Mouse (Mus musculus) forebrain, embryonic 14.5 days (tissue): ENCODE measurements around the gene Tspan18. TPM values are rescaled to one million over a fixed set of nuclear protein-coding genes. Genes with fewer than 3 reads are reported as not detected.
A peak's percentile ranks its signal among the peaks of the same experiment; 100 is the strongest.

ENCODE experiments used
- ATAC-seq: fragments of 200-750 bp; cut with Nextera tagmentation; 2 replicates; pipeline ENCODE4 v1.8.0; 2017; ENCODE audit warnings: mild to moderate bottlenecking, moderate library complexity
- DNase-seq: peaks from one replicate; pipeline ENCODE4 v3.0.0-alpha.2; 2015; ENCODE audit warnings: low spot score
- H3K27ac ChIP-seq: fragments of 300-500 bp; sonication (generic); 2 replicates; pipeline ENCODE4 v1.5.1; 2014; ENCODE audit warnings: low read depth, mild to moderate bottlenecking, control low read depth, low read length, moderate library complexity
- H3K27me3 ChIP-seq: fragments of 300-500 bp; sonication (generic); replicated peaks from 2 replicates; pipeline ENCODE4 v1.6.1; 2014; ENCODE audit warnings: low read length, control low read depth, mixed read lengths; ENCODE audit not compliant: control insufficient read depth, insufficient read depth
- H3K36me3 ChIP-seq: fragments of 300-500 bp; sonication (generic); 2 replicates; pipeline ENCODE4 v1.6.1; 2014; ENCODE audit warnings: low read length, control low read depth; ENCODE audit not compliant: control insufficient read depth, insufficient read depth
- H3K4me1 ChIP-seq: fragments of 300-500 bp; sonication (generic); 2 replicates; pipeline ENCODE4 v1.6.1; 2014; ENCODE audit warnings: antibody characterized with exemption, low read length, control low read depth; ENCODE audit not compliant: control insufficient read depth, insufficient read depth
- H3K4me2 ChIP-seq: fragments of 300-500 bp; sonication (generic); 2 replicates; pipeline ENCODE4 v1.6.1; 2014; ENCODE audit warnings: mild to moderate bottlenecking, control low read depth, low read length
- H3K4me3 ChIP-seq: fragments of 300-500 bp; sonication (generic); 2 replicates; pipeline ENCODE4 v1.5.1; 2014; ENCODE audit warnings: low read depth, low read length, control low read depth
- H3K9ac ChIP-seq: fragments of 300-500 bp; sonication (generic); 2 replicates; pipeline ENCODE4 v1.6.1; 2014; ENCODE audit warnings: mild to moderate bottlenecking, low read length, control low read depth, moderate library complexity
- H3K9me3 ChIP-seq: fragments of 300-500 bp; sonication (generic); replicated peaks from 2 replicates; pipeline ENCODE4 v1.6.1; 2016; ENCODE audit warnings: low read length, control low read depth, mixed read lengths; ENCODE audit not compliant: control insufficient read depth
- WGBS: fragments of 180-500 bp; shearing (Covaris S2); extraction: QIAGEN DNeasy Blood & Tissue Kit; methylation state at CpG from one replicate; pipeline ENCODE4 v1.1.7; 2014; 5-methylcytosine and 5-hydroxymethylcytosine counted together
- polyA plus RNA-seq: library from polyadenylated mRNA; unstranded; fragments of >200 nt; fragmentation: Nextera tagmentation; extraction: Ambion mirVana; gene quantifications from 2 replicates; pipeline ENCODE4 v1.2.1, GENCODE M21; 2014

The Tspan18 gene
- polyA plus RNA-seq, 1 experiment from 2014 or later = 15.6 TPM

DNA sequence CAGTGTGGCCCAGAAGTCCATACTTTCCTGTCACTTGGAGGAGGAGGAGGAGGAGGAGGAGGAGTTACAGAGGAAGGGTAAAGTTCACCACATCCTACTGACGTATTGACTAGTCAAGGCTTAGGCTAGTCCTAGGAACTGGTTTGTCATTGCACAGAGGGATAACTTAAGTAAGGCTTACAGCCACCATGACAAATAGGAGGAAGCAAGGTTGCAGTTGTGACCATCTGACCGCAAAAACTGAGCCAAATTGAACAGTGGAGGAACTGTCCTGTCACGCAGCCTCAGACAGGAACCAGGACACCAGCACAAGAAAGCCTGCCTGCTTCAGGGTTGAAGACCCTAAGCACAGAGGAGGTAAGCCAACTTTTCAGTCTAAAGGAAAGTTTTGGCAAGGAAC is 21.8 kb downstream of the Tspan18 start:
- Histone ChIP-seq H3K27me3 (no peaks in the 10 kb centered on the region), H3K27ac (no peak overlapping the region), H3K9ac (no peak overlapping the region), H3K36me3 (0 out of 2 replicates have a peak, but pooled peaks cover 15% of the 10 kb centered on the region), H3K9me3 (no peaks in the 10 kb centered on the region), H3K4me1 (peaks cover 16% of the 10 kb centered on the region; the same call in 1 of the 2 replicates), H3K4me2 (no peak overlapping the region), H3K4me3 (no peak overlapping the region)
- ATAC-seq (no peak), DNase-seq (no peak)
- 88% methylated on average over 3 of the region's 3 CpGs for WGBS

- 0 out of 2 replicates have a peak, but pooled peaks cover 15% of the 10 kb centered on the region for H3K36me3 ChIP-seq
- DNase-seq (no peak), ATAC-seq (no peak; the same call in 1 of the 2 replicates)
- no peaks in the 10 kb centered on the region for H3K9me3 ChIP-seq
- no peak overlapping the region for H3K4me2 ChIP-seq
- no peaks in the 10 kb centered on the region for H3K27me3 ChIP-seq
- no peak overlapping the region for H3K27ac ChIP-seq
- H3K4me3 ChIP-seq = no peak overlapping the region
- H3K9ac ChIP-seq = no peak overlapping the region
- H3K4me1 ChIP-seq = peaks cover 10% of the 10 kb centered on the region; the same call in 1 of the 2 replicates
- 91% methylated on average over 14 of the region's 14 CpGs for WGBS
Measured at GRCm38 (mm10) chr2:93309724-93310413, 24.4 kb downstream of the Tspan18 start.

GRCm38 (mm10) chr2:93306898-93307297 is 27.4 kb downstream of the Tspan18 start:
- Histone ChIP-seq H3K36me3 (0 out of 2 replicates have a peak, but pooled peaks cover 15% of the 10 kb centered on the region), H3K27ac (no peak overlapping the region)
- WGBS = 90% methylated on average over 4 of the region's 4 CpGs

GRCm38 (mm10) chr2:93304273-93304634 is 30.1 kb downstream of the Tspan18 start:
- Histone ChIP-seq H3K4me3 (no peak overlapping the region), H3K4me2 (no peak overlapping the region), H3K9me3 (no peaks in the 10 kb centered on the region), H3K36me3 (0 out of 2 replicates have a peak, but pooled peaks cover 2% of the 10 kb centered on the region), H3K27me3 (no peaks in the 10 kb centered on the region), H3K4me1 (peaks cover 12% of the 10 kb centered on the region), H3K9ac (no peak overlapping the region), H3K27ac (no peak overlapping the region)
- DNase-seq (no peak), ATAC-seq (peak; percentile 49; the same call in 1 of the 2 replicates)
- WGBS = 30% methylated on average over 4 of the region's 4 CpGs

More at GRCm38 (mm10) chr2:93306898-93307297, 27.4 kb downstream of the Tspan18 start:
- Histone ChIP-seq H3K4me1 (peaks cover 12% of the 10 kb centered on the region), H3K4me3 (no peak overlapping the region), H3K27me3 (no peaks in the 10 kb centered on the region), H3K9ac (no peak overlapping the region), H3K4me2 (no peak overlapping the region), H3K9me3 (no peaks in the 10 kb centered on the region)
- ATAC-seq (no peak), DNase-seq (no peak)

DNA sequence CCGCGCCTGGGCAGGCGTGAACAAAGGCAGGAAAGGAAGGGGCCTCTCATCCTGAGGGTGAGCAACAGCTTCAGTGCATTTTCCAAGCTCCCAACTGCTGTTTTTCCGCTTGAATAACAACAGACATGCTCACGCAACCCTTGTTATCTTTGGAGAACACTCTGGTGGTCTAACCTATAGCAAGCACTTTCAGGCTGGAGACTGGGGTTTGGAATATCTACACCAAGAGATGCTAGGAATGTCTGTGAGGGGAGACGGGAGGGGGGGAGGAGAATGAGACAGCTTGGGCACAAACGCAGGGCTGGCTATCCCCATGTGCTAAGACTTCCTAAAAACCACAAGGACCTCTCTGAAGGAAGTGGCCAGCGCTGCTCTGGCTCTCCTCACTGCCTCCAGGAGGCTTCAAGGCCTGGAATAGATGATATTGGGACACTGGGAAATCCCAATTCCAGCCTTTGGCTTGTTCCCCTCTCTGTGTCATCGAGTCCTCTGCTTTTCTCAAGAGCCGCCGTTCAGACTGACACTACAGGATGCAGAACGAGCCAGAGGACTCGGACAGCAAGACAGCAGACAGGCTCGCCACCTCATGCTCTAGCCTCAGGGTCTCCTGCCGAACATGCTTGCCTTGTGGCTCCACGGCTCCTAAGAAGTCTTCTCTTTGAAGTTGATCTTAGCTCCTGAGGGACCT is 30.6 kb downstream of the Tspan18 start:
- H3K4me3 ChIP-seq = no peak overlapping the region
- 5% methylated on average over 16 of the region's 16 CpGs for WGBS
- peak overlapping the region; percentile 61 for H3K27ac ChIP-seq
- H3K27me3 ChIP-seq = no peaks in the 10 kb centered on the region
- peak; percentile 68; the same call in 1 of the 2 replicates for ATAC-seq
- DNase-seq = no peak
- H3K9me3 ChIP-seq = no peaks in the 10 kb centered on the region
- no peak overlapping the region; the same call in 1 of the 2 replicates for H3K9ac ChIP-seq
- no peak overlapping the region for H3K4me2 ChIP-seq
- H3K36me3 ChIP-seq = no peaks in the 10 kb centered on the region
- peaks cover 12% of the 10 kb centered on the region for H3K4me1 ChIP-seq

GRCm38 (mm10) chr2:93303260-93303584 is 31.1 kb downstream of the Tspan18 start:
- Histone ChIP-seq H3K27ac (peak overlapping the region; percentile 61; the same call in 1 of the 2 replicates), H3K27me3 (no peaks in the 10 kb centered on the region), H3K9ac (no peak overlapping the region), H3K4me1 (peaks cover 12% of the 10 kb centered on the region), H3K36me3 (no peaks in the 10 kb centered on the region), H3K4me2 (no peak overlapping the region), H3K4me3 (no peak overlapping the region), H3K9me3 (no peaks in the 10 kb centered on the region)
- WGBS = 20% methylated on average over 5 of the region's 5 CpGs
- ATAC-seq (no peak), DNase-seq (no peak)

- WGBS = 82% methylated on average over 3 of the region's 3 CpGs
- Histone ChIP-seq H3K27me3 (no peaks in the 10 kb centered on the region), H3K4me3 (no peak overlapping the region), H3K27ac (no peak overlapping the region), H3K4me2 (no peak overlapping the region), H3K36me3 (no peaks in the 10 kb centered on the region), H3K9me3 (no peaks in the 10 kb centered on the region), H3K9ac (no peak overlapping the region), H3K4me1 (no peaks in the 10 kb centered on the region)
- ATAC-seq (no peak), DNase-seq (no peak)
Measured at GRCm38 (mm10) chr2:93297656-93298055, 36.6 kb downstream of the Tspan18 start.

DNA sequence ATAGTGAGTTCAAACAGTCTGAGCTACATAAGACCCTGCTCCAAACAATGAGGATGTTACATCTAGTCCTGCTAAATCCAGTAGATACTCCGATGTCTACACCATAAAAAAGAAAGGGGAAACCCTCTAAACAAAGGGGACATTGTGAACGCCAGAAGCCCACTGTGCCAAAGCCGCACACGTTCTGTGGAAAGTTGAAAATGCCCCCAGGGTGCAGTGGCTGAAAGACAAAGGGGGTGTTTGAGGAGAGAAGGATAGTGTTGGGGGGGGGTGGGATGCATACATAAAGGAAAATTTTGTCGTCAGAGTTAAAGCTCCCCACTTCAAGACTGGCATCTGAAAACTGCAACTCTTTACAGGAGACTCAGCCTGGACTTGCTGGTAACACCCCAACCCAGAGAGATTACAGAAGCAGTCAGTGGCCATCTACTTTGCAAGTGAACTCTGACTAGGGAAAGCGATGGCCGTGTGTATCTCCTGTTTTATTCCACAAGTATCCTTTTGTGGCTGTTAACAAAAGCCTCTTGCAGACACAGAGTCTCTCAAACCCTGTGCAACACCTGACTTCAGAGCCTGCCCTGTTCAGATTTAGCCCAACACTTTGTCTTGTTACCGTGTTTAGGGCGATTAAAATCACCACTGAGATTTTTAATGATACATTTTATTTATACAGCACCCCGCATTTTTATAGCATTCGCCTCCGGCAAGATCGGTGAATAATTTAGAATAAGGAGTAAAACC is 42.9 kb downstream of the Tspan18 start:
- WGBS = 18% methylated on average over 13 of the region's 13 CpGs
- H3K36me3 ChIP-seq = no peaks in the 10 kb centered on the region
- no peak overlapping the region for H3K9ac ChIP-seq
- no peak overlapping the region for H3K4me3 ChIP-seq
- H3K9me3 ChIP-seq = no peaks in the 10 kb centered on the region
- no peaks in the 10 kb centered on the region for H3K27me3 ChIP-seq
- H3K4me2 ChIP-seq = no peak overlapping the region
- DNase-seq (peak; percentile 58), ATAC-seq (peak; percentile 10)
- peak overlapping the region; percentile 35; the same call in 1 of the 2 replicates for H3K27ac ChIP-seq
- H3K4me1 ChIP-seq = peaks cover 43% of the 10 kb centered on the region
